Mouse (Mus musculus): ENCODE data around the gene Rbm38. TPM values are rescaled to one million over a fixed set of nuclear protein-coding genes. Genes with fewer than 3 reads are reported as not detected.

Gene Rbm38
- polyA plus RNA-seq, 1 experiment from 2014 or later, result 25.8 TPM

- no peak overlapping the region for H3K9ac ChIP-seq
- no peak overlapping the region for H3K4me2 ChIP-seq
- no peaks in the 10 kb centered on the region for H3K36me3 ChIP-seq
- no peak for ATAC-seq (ENCODE audit: insufficient number of reproducible peaks, insufficient read depth, low FRiP score, low TSS enrichment, low read depth)
- H3K27ac ChIP-seq, result no peak overlapping the region
- H3K4me3 ChIP-seq, result no peak overlapping the region
- 83% methylated on average over 6 of the region's 6 CpGs for WGBS
- no peaks in the 10 kb centered on the region for H3K27me3 ChIP-seq
- no peaks in the 10 kb centered on the region for H3K4me1 ChIP-seq
- H3K9me3 ChIP-seq, result no peaks in the 10 kb centered on the region
These were observed 30.1 kb upstream of the Rbm38 start for GRCm38 (mm10) chr2:172990161-172990560.

GRCm38 (mm10) chr2:172996207-172996606 lies 24.1 kb upstream of the Rbm38 start:
- Histone ChIP-seq H3K36me3 (no peaks in the 10 kb centered on the region), H3K27ac (0 out of 2 replicates have a peak overlapping the region, but pooled peaks have one; percentile 29), H3K4me2 (no peak overlapping the region), H3K27me3 (no peaks in the 10 kb centered on the region), H3K4me3 (no peak overlapping the region), H3K9ac (0 out of 2 replicates have a peak overlapping the region, but pooled peaks have one; percentile 4), H3K4me1 (peaks cover 16% of the 10 kb centered on the region), H3K9me3 (no peaks in the 10 kb centered on the region)
- ATAC-seq (ENCODE audit: insufficient number of reproducible peaks, insufficient read depth, low FRiP score, low TSS enrichment, low read depth), result no peak
- 4% methylated on average over 4 of the region's 4 CpGs for WGBS

- no peak overlapping the region for H3K4me2 ChIP-seq
- no peak overlapping the region for H3K27ac ChIP-seq
- WGBS, result 73% methylated on average over 11 of the region's 11 CpGs
- no peaks in the 10 kb centered on the region for H3K9me3 ChIP-seq
- peaks cover 24% of the 10 kb centered on the region for H3K4me1 ChIP-seq
- no peaks in the 10 kb centered on the region for H3K27me3 ChIP-seq
- ATAC-seq (ENCODE audit: insufficient number of reproducible peaks, insufficient read depth, low FRiP score, low TSS enrichment, low read depth), result no peak
- peaks cover 5% of the 10 kb centered on the region for H3K36me3 ChIP-seq
- no peak overlapping the region for H3K9ac ChIP-seq
- no peak overlapping the region for H3K4me3 ChIP-seq
These were observed 22.6 kb upstream of the Rbm38 start for GRCm38 (mm10) chr2:172997748-172998147.

GRCm38 (mm10) chr2:172998478-172998877 lies 21.8 kb upstream of the Rbm38 start:
- H3K9ac ChIP-seq, result no peak overlapping the region
- no peaks in the 10 kb centered on the region for H3K9me3 ChIP-seq
- H3K27ac ChIP-seq, result no peak overlapping the region
- H3K4me2 ChIP-seq, result no peak overlapping the region
- H3K4me3 ChIP-seq, result no peak overlapping the region
- no peaks in the 10 kb centered on the region for H3K27me3 ChIP-seq
- H3K36me3 ChIP-seq, result peaks cover 12% of the 10 kb centered on the region
- peaks cover 24% of the 10 kb centered on the region for H3K4me1 ChIP-seq
- no peak for ATAC-seq (ENCODE audit: insufficient number of reproducible peaks, insufficient read depth, low FRiP score, low TSS enrichment, low read depth)
- WGBS, result 63% methylated on average over 7 of the region's 7 CpGs

GRCm38 (mm10) chr2:172999630-173000284 lies 20.5 kb upstream of the Rbm38 start, which contains the start of gene Rae1:
Gene Rae1, plus strand, starts transcription at chr2:173000117.
- Histone ChIP-seq H3K4me3 (peak within 1 kb of the TSS; percentile 97), H3K27me3 (no peaks in the 10 kb centered on the region), H3K9me3 (no peaks in the 10 kb centered on the region), H3K4me2 (peak within 1 kb of the TSS; percentile 83), H3K36me3 (peaks cover 25% of the 10 kb centered on the region), H3K9ac (peak within 1 kb of the TSS; percentile 96), H3K4me1 (peaks cover 24% of the 10 kb centered on the region), H3K27ac (peak within 1 kb of the TSS; percentile 90)
- under 1% methylated on average over 45 of the region's 45 CpGs for WGBS
- ATAC-seq (ENCODE audit: insufficient number of reproducible peaks, insufficient read depth, low FRiP score, low TSS enrichment, low read depth), result peak; percentile 93

- ATAC-seq (ENCODE audit: insufficient number of reproducible peaks, insufficient read depth, low FRiP score, low TSS enrichment, low read depth), result peak; percentile 79
- Histone ChIP-seq H3K9ac (peak overlapping the region; percentile 96), H3K27me3 (no peaks in the 10 kb centered on the region), H3K4me3 (peak overlapping the region; percentile 97), H3K36me3 (peaks cover 30% of the 10 kb centered on the region), H3K9me3 (no peaks in the 10 kb centered on the region), H3K4me2 (peak overlapping the region; percentile 83), H3K4me1 (peaks cover 24% of the 10 kb centered on the region), H3K27ac (peak overlapping the region; percentile 90)
- under 1% methylated on average over 42 of the region's 42 CpGs for WGBS
These were observed 20.0 kb upstream of the Rbm38 start for GRCm38 (mm10) chr2:173000285-173000652.

- H3K27me3 ChIP-seq, result no peaks in the 10 kb centered on the region
- H3K36me3 ChIP-seq, result peaks cover 35% of the 10 kb centered on the region
- H3K9ac ChIP-seq, result peak overlapping the region; percentile 96
- WGBS, result 12% methylated on average over 8 of the region's 8 CpGs
- no peaks in the 10 kb centered on the region for H3K9me3 ChIP-seq
- H3K4me2 ChIP-seq, result peak overlapping the region; percentile 83
- ATAC-seq (ENCODE audit: insufficient number of reproducible peaks, insufficient read depth, low FRiP score, low TSS enrichment, low read depth), result no peak
- H3K27ac ChIP-seq, result peak overlapping the region; percentile 90; the same call in 1 of the 2 replicates
- peaks cover 19% of the 10 kb centered on the region for H3K4me1 ChIP-seq
- peak overlapping the region; percentile 97 for H3K4me3 ChIP-seq
These were observed 19.4 kb upstream of the Rbm38 start for GRCm38 (mm10) chr2:173000921-173001320.

- H3K27me3 ChIP-seq, result no peaks in the 10 kb centered on the region
- peaks cover 13% of the 10 kb centered on the region for H3K4me1 ChIP-seq
- no peak overlapping the region for H3K9ac ChIP-seq
- H3K36me3 ChIP-seq, result peaks cover 63% of the 10 kb centered on the region
- no peak for ATAC-seq (ENCODE audit: insufficient number of reproducible peaks, insufficient read depth, low FRiP score, low TSS enrichment, low read depth)
- no peak overlapping the region for H3K4me3 ChIP-seq
- 91% methylated on average over 8 of the region's 8 CpGs for WGBS
- no peaks in the 10 kb centered on the region for H3K9me3 ChIP-seq
- no peak overlapping the region for H3K27ac ChIP-seq
- H3K4me2 ChIP-seq, result no peak overlapping the region
These were observed 16.6 kb upstream of the Rbm38 start for GRCm38 (mm10) chr2:173003737-173004136.

- Histone ChIP-seq H3K9me3 (no peaks in the 10 kb centered on the region), H3K4me3 (no peak overlapping the region), H3K9ac (no peak overlapping the region), H3K4me2 (no peak overlapping the region), H3K36me3 (peaks cover 99% of the 10 kb centered on the region), H3K27me3 (no peaks in the 10 kb centered on the region), H3K4me1 (no peaks in the 10 kb centered on the region), H3K27ac (no peak overlapping the region)
- ATAC-seq (ENCODE audit: insufficient number of reproducible peaks, insufficient read depth, low FRiP score, low TSS enrichment, low read depth), result no peak
- 73% methylated on average over 3 of the region's 3 CpGs for WGBS
These were observed 10.0 kb upstream of the Rbm38 start for GRCm38 (mm10) chr2:173010220-173010717.

GRCm38 (mm10) chr2:173011440-173011839 lies 8.9 kb upstream of the Rbm38 start:
- no peak overlapping the region for H3K4me3 ChIP-seq
- H3K9ac ChIP-seq, result no peak overlapping the region
- no peak for ATAC-seq (ENCODE audit: insufficient number of reproducible peaks, insufficient read depth, low FRiP score, low TSS enrichment, low read depth)
- H3K36me3 ChIP-seq, result peaks cover 99% of the 10 kb centered on the region
- WGBS, result 93% methylated on average over 8 of the region's 8 CpGs
- no peaks in the 10 kb centered on the region for H3K9me3 ChIP-seq
- no peaks in the 10 kb centered on the region for H3K4me1 ChIP-seq
- no peaks in the 10 kb centered on the region for H3K27me3 ChIP-seq
- H3K4me2 ChIP-seq, result no peak overlapping the region
- H3K27ac ChIP-seq, result no peak overlapping the region

- no peaks in the 10 kb centered on the region for H3K9me3 ChIP-seq
- peaks cover 12% of the 10 kb centered on the region for H3K27me3 ChIP-seq
- H3K4me2 ChIP-seq, result no peak overlapping the region
- H3K36me3 ChIP-seq, result peaks cover 65% of the 10 kb centered on the region
- no peak overlapping the region for H3K9ac ChIP-seq
- no peak for ATAC-seq (ENCODE audit: insufficient number of reproducible peaks, insufficient read depth, low FRiP score, low TSS enrichment, low read depth)
- peaks cover 11% of the 10 kb centered on the region for H3K4me1 ChIP-seq
- H3K27ac ChIP-seq, result no peak overlapping the region
- WGBS, result 79% methylated on average over 7 of the region's 7 CpGs
- no peak overlapping the region for H3K4me3 ChIP-seq
These were observed 5.5 kb upstream of the Rbm38 start for GRCm38 (mm10) chr2:173014741-173015287.

GRCm38 (mm10) chr2:173017940-173018339 lies 2.4 kb upstream of the Rbm38 start:
- Histone ChIP-seq H3K9me3 (no peaks in the 10 kb centered on the region), H3K27ac (no peak overlapping the region), H3K27me3 (peaks cover 21% of the 10 kb centered on the region), H3K4me1 (peaks cover 28% of the 10 kb centered on the region), H3K4me2 (no peak overlapping the region), H3K36me3 (peaks cover 34% of the 10 kb centered on the region), H3K4me3 (no peak overlapping the region), H3K9ac (no peak overlapping the region)
- no peak for ATAC-seq (ENCODE audit: insufficient number of reproducible peaks, insufficient read depth, low FRiP score, low TSS enrichment, low read depth)
- WGBS, result 46% methylated on average over 6 of the region's 6 CpGs
